Mouse (Mus musculus): ENCODE data around the gene Cd24a.

GRCm38 (mm10) chr10:43609507-43609906, 31.4 kb downstream of the Cd24a start:
- TF ChIP-seq CTCF (IDR thresholded peaks at IDR 0.05; ENCODE audit: borderline replicate concordance, insufficient read depth, low read depth, low read length) (no peak), POLR2A (IDR thresholded peaks at IDR 0.05; ENCODE audit: borderline replicate concordance, insufficient read depth, low read length) (no peak)

All from cerebellum, adult 2 months (tissue).